Mouse (Mus musculus) pancreas, adult 10 weeks (tissue): ENCODE results near the gene Rsrp1. TPM values are rescaled to one million over a fixed set of nuclear protein-coding genes. Genes with fewer than 3 reads are reported as not detected.

Experiments used
- polyA plus RNA-seq: library from polyadenylated mRNA; stranded (reverse); fragments of 350-450 nt; fragmentation: Illumina TruSeq; extraction: RNeasy Lipid Tissue Mini Kit (QIAGEN cat#74804); gene quantifications from one replicate; pipeline ENCODE4 v1.2.3, GENCODE M21; 2015; ENCODE audit warnings: low read depth, low replicate concordance; ENCODE audit not compliant: insufficient read depth

The Rsrp1 gene
- polyA plus RNA-seq, result 312 TPM

DNA sequence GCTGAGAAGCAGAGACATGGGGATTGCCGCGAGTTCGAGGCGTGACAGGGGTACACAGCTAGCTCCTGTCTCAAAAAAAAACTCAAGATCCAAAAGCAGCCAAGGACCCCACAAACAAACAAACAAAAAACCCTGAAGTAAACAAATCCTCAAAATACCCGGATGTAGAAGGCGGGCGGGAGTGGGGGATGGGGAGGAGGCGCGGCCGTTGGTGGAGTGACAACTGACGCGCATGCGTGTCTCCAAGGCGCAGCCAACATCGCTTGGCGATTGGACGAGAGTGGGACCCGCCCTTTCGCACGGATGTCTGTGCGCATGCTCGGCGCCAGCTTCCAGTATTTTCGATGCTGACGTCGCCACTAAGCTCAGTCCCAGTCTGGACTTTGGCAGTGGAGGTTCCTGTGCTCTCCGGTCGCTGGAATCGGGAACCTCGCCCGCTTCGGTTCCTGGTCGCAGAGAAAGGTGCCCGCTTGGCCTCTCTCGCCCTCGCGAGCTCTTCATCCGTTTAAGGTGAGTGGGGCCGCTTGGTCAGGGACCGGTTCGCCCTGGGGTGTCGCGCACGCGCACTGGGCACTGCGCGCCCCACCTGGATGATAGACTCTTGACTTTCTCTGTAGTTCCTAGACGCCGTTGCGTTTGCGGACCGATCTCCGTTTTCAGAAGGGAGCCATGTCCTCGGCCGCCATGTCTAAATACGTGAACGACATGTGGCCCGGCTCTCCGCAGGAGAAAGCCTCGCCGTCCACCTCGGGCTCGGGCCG, at the start of gene Rsrp1:
Gene Rsrp1, plus strand, starts transcription at position 335 of the 761 bp plus-strand sequence.

DNA sequence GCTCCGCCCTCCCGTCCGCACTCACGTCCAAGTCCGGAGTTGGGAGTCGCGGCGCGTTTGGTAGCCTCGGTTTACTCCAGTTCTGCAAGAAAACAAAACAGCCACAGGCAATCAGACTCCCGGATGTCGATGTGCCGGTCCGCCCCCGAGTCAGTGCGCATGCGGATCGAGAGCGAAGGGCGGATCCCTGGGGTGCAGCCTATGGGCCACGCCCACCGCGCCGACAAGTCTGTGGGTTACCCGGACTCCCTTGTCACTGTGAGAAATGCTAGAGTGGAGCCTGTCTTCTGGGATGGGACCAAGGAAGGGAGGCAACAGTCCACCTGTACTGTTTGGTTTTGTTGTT, 8.6 kb upstream of the Rsrp1 start, which contains the start of gene Tmem50a:
Gene Tmem50a, minus strand, starts transcription at position 161 of the 346 bp plus-strand sequence.

DNA sequence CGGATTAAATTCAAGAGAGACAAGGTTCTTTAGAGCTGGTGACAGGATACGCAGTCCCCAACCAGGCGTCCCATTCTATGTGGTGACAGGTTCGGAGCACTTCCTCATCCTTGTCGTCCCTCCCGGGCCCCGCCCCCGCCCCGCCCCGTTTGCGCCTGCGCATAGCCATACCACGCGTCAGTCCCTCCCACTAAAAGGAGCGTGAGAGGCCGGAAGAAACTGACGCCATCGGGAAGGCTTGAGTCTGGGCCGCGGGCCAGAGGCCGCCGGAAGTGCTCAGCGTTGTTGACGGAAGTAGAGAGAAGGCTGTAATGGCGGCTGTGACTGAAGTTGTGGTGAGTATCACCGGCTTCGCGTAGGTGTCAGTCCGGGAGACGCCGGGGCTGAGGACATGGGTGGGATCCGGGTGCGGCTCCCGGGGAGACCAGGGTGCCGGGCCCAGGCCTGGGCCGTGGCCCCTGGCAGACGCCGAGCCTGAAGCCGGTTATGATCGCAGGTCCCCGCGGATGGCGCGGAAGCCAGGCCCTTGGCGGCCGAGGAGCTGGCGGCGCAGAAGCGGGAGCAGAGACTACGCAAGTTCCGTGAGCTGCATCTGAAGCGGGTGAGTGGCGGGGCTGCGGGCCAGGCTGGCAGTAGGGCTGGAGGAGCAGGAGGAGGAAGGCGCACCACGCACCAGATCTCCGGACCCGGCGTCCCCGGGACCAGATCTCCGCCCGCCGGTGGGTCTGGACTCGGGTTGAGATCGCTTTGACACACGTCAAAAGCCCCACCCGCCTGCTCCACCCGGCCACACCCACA, 7.5 kb downstream of the Rsrp1 start, which contains the start of gene Syf2:
Gene Syf2, plus strand, starts transcription at position 215 of the 798 bp plus-strand sequence.

Other genes with a start within 250 kb of the Rsrp1 start
- gene Man1c1, start 219.3 kb upstream of the Rsrp1 start, polyA plus RNA-seq, result 3.3 TPM
- 2.4 TPM for gene Ldlrap1, start 155.6 kb upstream of the Rsrp1 start, polyA plus RNA-seq
- 9.9 TPM for gene Maco1, start 70.2 kb upstream of the Rsrp1 start, polyA plus RNA-seq
- not detected for gene Rhd, start 59.1 kb upstream of the Rsrp1 start, polyA plus RNA-seq
- 26.0 TPM for gene Tmem50a, start 8.6 kb upstream of the Rsrp1 start, polyA plus RNA-seq
- 25.2 TPM for gene Syf2, start 7.3 kb downstream of the Rsrp1 start, polyA plus RNA-seq
- gene Runx3, start 197.1 kb downstream of the Rsrp1 start, polyA plus RNA-seq, result 0.41 TPM